12 mouse cellular contexts compared by ENCODE assay signal in genomic region chr8:84223322-84224029, GRCm38 (mm10). TPM values are rescaled to one million over a fixed set of nuclear protein-coding genes. Genes with fewer than 3 reads are reported as not detected.
A peak's percentile ranks its signal among the peaks of the same experiment; 100 is the strongest.
DNase-seq lines count a peak whose midpoint lies in the region; ATAC-seq and TF ChIP-seq lines count a peak whose summit lies in the region.
"Had no signal": no experiment of that assay in that cellular context is flagged by ENCODE, and none has a peak within 500 bp of the region (broad histone marks: within the 10 kb centered on the region; RNA-seq: fewer than 3 reads in every experiment).

No protein-coding gene starts in this region.

- ATAC-seq in forebrain, embryonic 12.5 days (ENCODE audit: low FRiP score), result 0 out of 2 replicates have a peak, but pooled peaks have one; percentile 27

- no peak overlapping the region for H3K4me3 ChIP-seq in forebrain, embryonic 12.5 days (replicated peaks)
- no peak overlapping the region for H3K4me3 ChIP-seq in forebrain, embryonic 10.5 days
- no peak overlapping the region for H3K4me3 ChIP-seq in left cerebral cortex, adult 2 months
- peak overlapping the region; percentile 77 for H3K4me3 ChIP-seq in E14TG2a.4 (replicated peaks; ENCODE audit: low read length)
- no peak overlapping the region for H3K4me3 ChIP-seq in bone marrow macrophage, adult 2 months (ENCODE audit: insufficient read depth, low read length)

- no peak overlapping the region for H3K4me2 ChIP-seq in forebrain, embryonic 12.5 days

- H3K27ac ChIP-seq in forebrain, embryonic 12.5 days, result no peak overlapping the region
- no peak overlapping the region for H3K27ac ChIP-seq in forebrain, embryonic 10.5 days
- peak overlapping the region; percentile 18; the same call in 1 of the 2 replicates for H3K27ac ChIP-seq in left cerebral cortex, adult 2 months
- H3K27ac ChIP-seq in bone marrow macrophage, adult 2 months (ENCODE audit: insufficient read depth, low read depth, low read length), result peak overlapping the region; percentile 63; the same call in 1 of the 2 replicates

- DNase-seq in forebrain, embryonic 10.5 days (ENCODE audit: extremely low spot score, low spot score), result no peak
- no peak for DNase-seq in left cerebral cortex, adult 2 months (ENCODE audit: extremely low spot score in 1 of 2, low spot score in 2 of 2)
- no peak for DNase-seq in left cerebral cortex, adult 18-20 months (ENCODE audit: low spot score in 2 of 2)
- no peak for DNase-seq in heart, postnatal 36 days
- no peak for DNase-seq in heart, adult 9 months (ENCODE audit: low spot score in 2 of 2)
- DNase-seq: gastrocnemius, postnatal 14 days; right cerebral cortex, postnatal 14 days had no signal

- H3K27me3 ChIP-seq in forebrain, embryonic 12.5 days, result no peaks in the 10 kb centered on the region
- no peaks in the 10 kb centered on the region for H3K27me3 ChIP-seq in forebrain, embryonic 10.5 days (ENCODE audit: poor library complexity, severe bottlenecking)
- H3K27me3 ChIP-seq in E14TG2a.4 (ENCODE audit: insufficient read depth, low read length), result no peaks in the 10 kb centered on the region

- no peak for TF ChIP-seq POLR2A in bone marrow macrophage, adult 2 months (IDR thresholded peaks at IDR 0.05; ENCODE audit: borderline replicate concordance, low read depth, low read length)

- H3K4me1 ChIP-seq in forebrain, embryonic 12.5 days, result no peaks in the 10 kb centered on the region
- no peaks in the 10 kb centered on the region for H3K4me1 ChIP-seq in forebrain, embryonic 10.5 days
- peaks cover 30% of the 10 kb centered on the region for H3K4me1 ChIP-seq in E14TG2a.4 (replicated peaks; ENCODE audit: low read depth, low read length)
- peaks cover 37% of the 10 kb centered on the region for H3K4me1 ChIP-seq in bone marrow macrophage, adult 2 months (ENCODE audit: control insufficient read depth, insufficient read depth, low read length)

- WGBS in forebrain, embryonic 12.5 days, result 78% methylated on average over 21 of the region's 21 CpGs
- WGBS in forebrain, embryonic 10.5 days, result 76% methylated on average over 21 of the region's 21 CpGs

- H3K9me3 ChIP-seq in forebrain, embryonic 12.5 days, result no peaks in the 10 kb centered on the region
- H3K9me3 ChIP-seq in forebrain, embryonic 10.5 days, result no peaks in the 10 kb centered on the region
- H3K9me3 ChIP-seq in E14TG2a.4 (ENCODE audit: low read length), result no peaks in the 10 kb centered on the region

- no peak for TF ChIP-seq CTCF in left cerebral cortex, adult 2 months (IDR thresholded peaks at IDR 0.05)
- TF ChIP-seq CTCF in E14TG2a.4 (conservative IDR thresholded peaks at IDR 0.05; ENCODE audit: low read length), result no peak
- no peak for TF ChIP-seq CTCF in bone marrow macrophage, adult 2 months (IDR thresholded peaks at IDR 0.05; ENCODE audit: low read depth, low read length)

- H3K9ac ChIP-seq in forebrain, embryonic 12.5 days, result no peak overlapping the region

- intact Hi-C loops in left cerebral cortex, adult 2 months (cut with DNase I), result no loop called here
- intact Hi-C loops in heart, postnatal 36 days (cut with DNase I), result no loop called here

- peaks cover 97% of the 10 kb centered on the region for H3K36me3 ChIP-seq in forebrain, embryonic 12.5 days (replicated peaks)
- peaks cover 100% of the 10 kb centered on the region for H3K36me3 ChIP-seq in forebrain, embryonic 10.5 days (replicated peaks)
- H3K36me3 ChIP-seq in E14TG2a.4 (ENCODE audit: insufficient read depth, low read length), result peaks cover 89% of the 10 kb centered on the region

RNA-seq across cellular contexts. Expression of gene Zswim4, which starts 13.4 kb away (rescaled TPM):
- polyA plus RNA-seq in forebrain, embryonic 12.5 days (2016; fragmentation: Nextera tagmentation; extraction: Ambion mirVana), result 47.7 and 53.4 TPM in 2 replicates
- 28.6 and 31.4 TPM in 2 replicates for polyA plus RNA-seq in forebrain, embryonic 10.5 days (2016; fragmentation: Nextera tagmentation; extraction: Ambion mirVana)
- 10 to 100 TPM; 15.1 to 17.8 TPM for total RNA-seq in left cerebral cortex, adult 2 months (2021)
- total RNA-seq in left cerebral cortex, adult 18-20 months (2021), result 10 to 100 TPM; 16.8 to 19.1 TPM
- 9.4 and 10.9 TPM in 2 replicates for polyA plus RNA-seq in bone marrow macrophage, adult 2 months (2012; ENCODE audit: insufficient read depth, insufficient read length, missing spikeins)
- 10 to 100 TPM in 1 of 2 experiments, 1 to 10 TPM in 1; 9.5 to 11.0 TPM for total RNA-seq in heart, postnatal 36 days (2021)

RNA-seq across cellular contexts. Expression of gene D8Ertd738e, which starts 26.0 kb away (rescaled TPM):
- polyA plus RNA-seq in forebrain, embryonic 12.5 days (2016; fragmentation: Nextera tagmentation; extraction: Ambion mirVana), result 267 and 271 TPM in 2 replicates
- 386 and 390 TPM in 2 replicates for polyA plus RNA-seq in forebrain, embryonic 10.5 days (2016; fragmentation: Nextera tagmentation; extraction: Ambion mirVana)
- total RNA-seq in left cerebral cortex, adult 2 months (2021), result 100 to 1,000 TPM; 124 to 140 TPM
- 100 to 1,000 TPM; 136 to 146 TPM for total RNA-seq in left cerebral cortex, adult 18-20 months (2021)
- 164 and 172 TPM in 2 replicates for polyA plus RNA-seq in bone marrow macrophage, adult 2 months (2012; ENCODE audit: insufficient read depth, insufficient read length, missing spikeins)
- total RNA-seq in heart, postnatal 36 days (2021), result 100 to 1,000 TPM; 231 to 232 TPM

RNA-seq across cellular contexts. Expression of gene Mri1, which starts 33.6 kb away (rescaled TPM):
- polyA plus RNA-seq in forebrain, embryonic 12.5 days (2016; fragmentation: Nextera tagmentation; extraction: Ambion mirVana), result 49.1 and 60.1 TPM in 2 replicates
- polyA plus RNA-seq in forebrain, embryonic 10.5 days (2016; fragmentation: Nextera tagmentation; extraction: Ambion mirVana), result 65.2 and 71.3 TPM in 2 replicates
- total RNA-seq in left cerebral cortex, adult 2 months (2021), result 10 to 100 TPM; 13.2 to 16.5 TPM
- total RNA-seq in left cerebral cortex, adult 18-20 months (2021), result 10 to 100 TPM; 13.2 to 15.6 TPM
- polyA plus RNA-seq in bone marrow macrophage, adult 2 months (2012; ENCODE audit: insufficient read depth, insufficient read length, missing spikeins), result 10.0 and 11.6 TPM in 2 replicates
- total RNA-seq in heart, postnatal 36 days (2021), result 10 to 100 TPM; 10.1 to 12.3 TPM

RNA-seq across cellular contexts. Expression of gene Nanos3, which starts 38.5 kb away (rescaled TPM):
- polyA plus RNA-seq in forebrain, embryonic 12.5 days (2016; fragmentation: Nextera tagmentation; extraction: Ambion mirVana), result 5.9 and 6.0 TPM in 2 replicates
- 2.6 and 3.7 TPM in 2 replicates for polyA plus RNA-seq in forebrain, embryonic 10.5 days (2016; fragmentation: Nextera tagmentation; extraction: Ambion mirVana)
- 1 to 10 TPM; 2.0 to 3.0 TPM for total RNA-seq in left cerebral cortex, adult 2 months (2021)
- 1 to 10 TPM in 1 of 2 experiments, under 1 TPM in 1; 0.70 to 2.0 TPM for total RNA-seq in left cerebral cortex, adult 18-20 months (2021)
- polyA plus RNA-seq in bone marrow macrophage, adult 2 months (2012; ENCODE audit: insufficient read depth, insufficient read length, missing spikeins), result not detected in 2 replicates
- under 1 TPM; 0.80 to 0.95 TPM for total RNA-seq in heart, postnatal 36 days (2021)
- total RNA-seq: neutrophil, adult 5-6 weeks had no signal
- polyA plus RNA-seq: liver, embryonic 16.5 days had no signal

RNA-seq across cellular contexts. Expression of gene Ccdc130, which starts 46.7 kb away (rescaled TPM):
- 20.6 and 29.1 TPM in 2 replicates for polyA plus RNA-seq in forebrain, embryonic 12.5 days (2016; fragmentation: Nextera tagmentation; extraction: Ambion mirVana)
- 21.6 and 23.5 TPM in 2 replicates for polyA plus RNA-seq in forebrain, embryonic 10.5 days (2016; fragmentation: Nextera tagmentation; extraction: Ambion mirVana)
- total RNA-seq in left cerebral cortex, adult 2 months (2021), result 10 to 100 TPM; 27.7 to 35.5 TPM
- total RNA-seq in left cerebral cortex, adult 18-20 months (2021), result 10 to 100 TPM; 21.0 to 23.5 TPM
- polyA plus RNA-seq in bone marrow macrophage, adult 2 months (2012; ENCODE audit: insufficient read depth, insufficient read length, missing spikeins), result 22.8 and 27.3 TPM in 2 replicates
- 10 to 100 TPM in 1 of 2 experiments, 1 to 10 TPM in 1; 7.5 to 11.0 TPM for total RNA-seq in heart, postnatal 36 days (2021)

Comparison
In these comparisons a context has a peak if more than half of its experiments do, and no peak if none do; other contexts are left out.
1. H3K27ac ChIP-seq: peak in left cerebral cortex, adult 2 months (single experiment) and bone marrow macrophage, adult 2 months (single experiment); none in forebrain, embryonic 12.5 days (single experiment) and forebrain, embryonic 10.5 days (single experiment).